Mouse (Mus musculus): ENCODE measurements around the gene Dynlrb2. TPM values are rescaled to one million over a fixed set of nuclear protein-coding genes. Genes with fewer than 3 reads are reported as not detected.

Gene Dynlrb2
- total and polyA plus RNA-seq, 3 experiments: not detected

- 0 out of 2 replicates have a peak, but pooled peaks have one; percentile 7 for TF ChIP-seq JUN (IDR thresholded peaks at IDR 0.05; ENCODE audit: insufficient read depth, low read depth, low read length)
- no peak for TF ChIP-seq ZNF384 (IDR thresholded peaks at IDR 0.05; ENCODE audit: low read depth, low read length)
- TF ChIP-seq JUND (conservative IDR thresholded peaks at IDR 0.05; ENCODE audit: low read depth, low read length): peak; percentile 61; the same call in 1 of the 2 replicates
- no peak for TF ChIP-seq BHLHE40 (IDR thresholded peaks at IDR 0.05; ENCODE audit: low read depth, low read length)
- TF ChIP-seq TBP (conservative IDR thresholded peaks at IDR 0.05; ENCODE audit: low read depth, low read length): no peak
- no peak for TF ChIP-seq SMC3 (IDR thresholded peaks at IDR 0.05; ENCODE audit: low read depth, low read length)
- no peak for TF ChIP-seq ZMIZ1 (IDR thresholded peaks at IDR 0.05; ENCODE audit: low read depth, low read length)
- TF ChIP-seq HCFC1 (IDR thresholded peaks at IDR 0.05; ENCODE audit: low read depth, low read length): no peak
- TF ChIP-seq CHD1 (IDR thresholded peaks at IDR 0.05; ENCODE audit: low read depth, low read length): no peak
- TF ChIP-seq CHD2 (IDR thresholded peaks at IDR 0.05; ENCODE audit: low read length): no peak
- no peak; the same call in 1 of the 2 replicates for TF ChIP-seq MEF2A (IDR thresholded peaks at IDR 0.05; ENCODE audit: borderline replicate concordance, low read depth, low read length)
- TF ChIP-seq TCF12 (IDR thresholded peaks at IDR 0.05; ENCODE audit: low read depth, low read length): no peak
- no peak for TF ChIP-seq RCOR1 (conservative IDR thresholded peaks at IDR 0.05; ENCODE audit: low read depth, low read length)
- no peak for TF ChIP-seq POLR2AphosphoS2 (IDR thresholded peaks at IDR 0.05; ENCODE audit: low read depth, low read length)
- TF ChIP-seq ELF1 (IDR thresholded peaks at IDR 0.05; ENCODE audit: low read depth, low read length): peak; percentile 71
- TF ChIP-seq IRF4 (IDR thresholded peaks at IDR 0.05; ENCODE audit: low read depth, low read length): peak; percentile 74
- TF ChIP-seq CTCF (conservative IDR thresholded peaks at IDR 0.05 in 1 of 2, IDR thresholded peaks at IDR 0.05 in 1 of 2; ENCODE audit: low read depth in 2 of 2, low read length in 2 of 2): no peak
- TF ChIP-seq USF1 (IDR thresholded peaks at IDR 0.05; ENCODE audit: low read depth, low read length): no peak
- TF ChIP-seq UBTF (IDR thresholded peaks at IDR 0.05; ENCODE audit: low read depth, low read length): no peak
- TF ChIP-seq ZKSCAN1 (IDR thresholded peaks at IDR 0.05; ENCODE audit: borderline replicate concordance, low read depth, low read length): no peak
- no peak for TF ChIP-seq ETS1 (conservative IDR thresholded peaks at IDR 0.05; ENCODE audit: low read depth, low read length)
- no peak for TF ChIP-seq GABPA (IDR thresholded peaks at IDR 0.05; ENCODE audit: insufficient replicate concordance, low read depth, low read length)
- no peak; the same call in 1 of the 2 replicates for TF ChIP-seq EP300 (IDR thresholded peaks at IDR 0.05; ENCODE audit: low read length)
- no peak for TF ChIP-seq MYC (IDR thresholded peaks at IDR 0.05; ENCODE audit: low read depth, low read length)
- no peak for TF ChIP-seq NELFE (IDR thresholded peaks at IDR 0.05; ENCODE audit: low read depth, low read length)
- dilution Hi-C loops (cut with MboI; ENCODE audit: extremely low pct_ligation_motif_present, extremely low pct_unique_long_range_greater_than_20kb, low sequenced_read_pairs): no loop called here
- no peak overlapping the region for H3K4me3 ChIP-seq (replicated peaks in 1 of 3; ENCODE audit: low read depth in 2 of 3, low read length in 2 of 3, poor library complexity in 1 of 3)
- no peaks in the 10 kb centered on the region for H3K79me2 ChIP-seq (replicated peaks; ENCODE audit: control insufficient read depth, extremely low read depth, insufficient read depth, poor library complexity, severe bottlenecking)
- H3K27ac ChIP-seq (ENCODE audit: insufficient read depth, low read depth): peak overlapping the region; percentile 44; the same call in 1 of the 2 replicates
- H3K9ac ChIP-seq (ENCODE audit: insufficient read depth, low read depth): no peak overlapping the region
- peak; percentile 54 for DNase-seq (ENCODE audit: extremely low read depth)
- H3K4me2 ChIP-seq (ENCODE audit: insufficient read depth, low read depth, poor library complexity, severe bottlenecking): no peak overlapping the region
- H3K36me3 ChIP-seq (replicated peaks in 1 of 2; ENCODE audit: control insufficient read depth in 1 of 2, insufficient read depth in 1 of 2, low read length in 1 of 2): no peaks in the 10 kb centered on the region
- in situ Hi-C loops (cut with MboI; ENCODE audit: low pct_ligation_motif_present, low pct_unique_long_range_greater_than_20kb, low sequenced_read_pairs): no loop called here
- peaks cover 13 to 17% of the 10 kb centered on the region in 2 experiments for H3K4me1 ChIP-seq (ENCODE audit: control insufficient read depth in 1 of 2, insufficient read depth in 2 of 2)
- H3K27me3 ChIP-seq (replicated peaks): no peaks in the 10 kb centered on the region
- peaks cover 4% of the 10 kb centered on the region for H3K9me3 ChIP-seq (replicated peaks; ENCODE audit: low read length)
These were observed 48.0 kb downstream of the Dynlrb2 start for GRCm38 (mm10) chr8:116552778-116553177.

Other genes with a start within 250 kb of the Dynlrb2 start
- 6.7 and 9.4 TPM in 2 replicates for gene Cdyl2, start 228.0 kb downstream of the Dynlrb2 start, total RNA-seq (2012; rRNA removed)
- 3.4 and 4.4 TPM in 2 replicates for gene Cdyl2, start 228.0 kb downstream of the Dynlrb2 start, total RNA-seq (2014; rRNA removed)
- gene Cdyl2, start 228.0 kb downstream of the Dynlrb2 start, polyA plus RNA-seq (2012; ENCODE audit: insufficient read length, low read depth): 6.5 and 6.9 TPM in 2 replicates

Measured in CH12.LX (cell line).